Comparison of ENCODE assay signal across 27 mouse cellular contexts in the genomic region with DNA sequence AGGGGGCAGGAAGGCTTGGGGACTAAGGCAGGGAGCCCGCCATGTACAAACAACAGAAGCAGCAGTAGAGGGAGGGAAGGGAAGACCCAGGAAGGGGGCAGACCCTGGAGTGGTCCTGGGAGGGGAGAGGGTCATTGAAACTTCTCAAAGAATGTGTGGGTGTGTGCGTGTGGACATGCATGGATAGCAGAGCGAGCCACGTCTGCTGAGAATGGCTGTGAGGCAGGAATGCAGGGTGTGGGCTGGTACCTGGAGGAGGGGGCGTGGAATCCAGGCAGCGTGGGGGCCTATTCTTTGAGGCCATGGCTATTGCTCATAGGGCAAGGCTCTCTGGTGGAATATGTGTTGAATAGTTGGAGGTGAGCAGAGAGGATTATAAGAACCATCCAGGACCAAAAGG. TPM values are rescaled to one million over a fixed set of nuclear protein-coding genes. Genes with fewer than 3 reads are reported as not detected.
DNase-seq lines count a peak whose midpoint lies in the region; ATAC-seq and TF ChIP-seq lines count a peak whose summit lies in the region.
"Had no signal": no experiment of that assay in that cellular context is flagged by ENCODE, and none has a peak within 500 bp of the region (broad histone marks: within the 10 kb centered on the region; RNA-seq: fewer than 3 reads in every experiment).

No protein-coding gene starts in this region.

- no peak for DNase-seq in intestine, embryonic 14.5 days (ENCODE audit: low spot score)
- DNase-seq in kidney, postnatal 0 days (ENCODE audit: low spot score): peak; percentile 85
- DNase-seq in kidney, adult 8-10 months: no peak
- DNase-seq in lung, postnatal 0 days (ENCODE audit: low spot score): peak; percentile 41
- DNase-seq in lung, postnatal 36 days: no peak
- peak; percentile 89 for DNase-seq in R1 (ENCODE audit: low read depth, low spot score)
- DNase-seq in thymus, adult 2 months: no peak
- DNase-seq: adrenal gland, postnatal 14 days; cerebellum, adult 8-10 months; cerebellum, postnatal 36 days; gastrocnemius, postnatal 36 days; heart, adult 2 months; left cerebral cortex, postnatal 4 days; lung, postnatal 4 days; retina, postnatal 1 day; right cerebral cortex, postnatal 25 days; thymus, postnatal 36 days had no signal

- WGBS in intestine, embryonic 14.5 days: 46% methylated on average over 6 of the region's 6 CpGs
- WGBS in intestine, postnatal 0 days: 60% methylated on average over 6 of the region's 6 CpGs
- WGBS in kidney, postnatal 0 days: 23% methylated on average over 6 of the region's 6 CpGs
- 42% methylated on average over 6 of the region's 6 CpGs for WGBS in lung, postnatal 0 days
- 88% methylated on average over 6 of the region's 6 CpGs for WGBS in thymus, adult 2 months

- H3K9me3 ChIP-seq in intestine, embryonic 14.5 days (ENCODE audit: control insufficient read depth, low read length): no peaks in the 10 kb centered on the region
- no peaks in the 10 kb centered on the region for H3K9me3 ChIP-seq in intestine, postnatal 0 days (ENCODE audit: control insufficient read depth)
- no peaks in the 10 kb centered on the region for H3K9me3 ChIP-seq in kidney, postnatal 0 days (replicated peaks; ENCODE audit: low read length)
- H3K9me3 ChIP-seq in lung, postnatal 0 days (ENCODE audit: low read length): no peaks in the 10 kb centered on the region
- H3K9me3 ChIP-seq: forebrain, embryonic 13.5 days; heart, embryonic 15.5 days; limb, embryonic 15.5 days; neural tube, embryonic 13.5 days had no signal

- no peak overlapping the region for H3K9ac ChIP-seq in intestine, embryonic 14.5 days (ENCODE audit: low read length)
- no peak overlapping the region for H3K9ac ChIP-seq in intestine, postnatal 0 days (ENCODE audit: low read depth, low read length)
- no peak overlapping the region for H3K9ac ChIP-seq in kidney, postnatal 0 days (ENCODE audit: low read depth, low read length)
- H3K9ac ChIP-seq in lung, postnatal 0 days (replicated peaks; ENCODE audit: low read depth): no peak overlapping the region
- H3K9ac ChIP-seq: forebrain, embryonic 13.5 days; heart, embryonic 15.5 days; limb, embryonic 15.5 days; liver, embryonic 14.5 days; neural tube, embryonic 13.5 days had no signal

- TF ChIP-seq EP300 in lung, postnatal 0 days (IDR thresholded peaks at IDR 0.05): no peak

- no peak overlapping the region for H3K4me3 ChIP-seq in intestine, embryonic 14.5 days (ENCODE audit: low read depth, low read length)
- H3K4me3 ChIP-seq in intestine, postnatal 0 days (ENCODE audit: low read depth, low read length): no peak overlapping the region
- no peak overlapping the region for H3K4me3 ChIP-seq in kidney, postnatal 0 days (replicated peaks; ENCODE audit: low read depth, low read length)
- no peak overlapping the region for H3K4me3 ChIP-seq in lung, postnatal 0 days (ENCODE audit: low read depth, low read length)
- H3K4me3 ChIP-seq in thymus, adult 2 months (ENCODE audit: control insufficient read depth, insufficient read depth, low read length): no peak overlapping the region
- H3K4me3 ChIP-seq: forebrain, embryonic 13.5 days; heart, adult 2 months; heart, embryonic 15.5 days; limb, embryonic 15.5 days; myocyte; neural tube, embryonic 13.5 days had no signal

- no peaks in the 10 kb centered on the region for H3K27me3 ChIP-seq in intestine, embryonic 14.5 days (replicated peaks; ENCODE audit: control insufficient read depth, insufficient read depth, low read length)
- H3K27me3 ChIP-seq in intestine, postnatal 0 days (replicated peaks; ENCODE audit: control insufficient read depth, insufficient read depth, low read length): no peaks in the 10 kb centered on the region
- no peaks in the 10 kb centered on the region for H3K27me3 ChIP-seq in kidney, postnatal 0 days (ENCODE audit: insufficient read depth, low read length)
- no peaks in the 10 kb centered on the region for H3K27me3 ChIP-seq in lung, postnatal 0 days (replicated peaks; ENCODE audit: insufficient read depth, low read length)
- no peaks in the 10 kb centered on the region for H3K27me3 ChIP-seq in thymus, adult 2 months (ENCODE audit: control insufficient read depth, insufficient read depth, low read length)
- H3K27me3 ChIP-seq: forebrain, embryonic 13.5 days; heart, embryonic 15.5 days; limb, embryonic 15.5 days; neural tube, embryonic 13.5 days had no signal

- peaks cover 6% of the 10 kb centered on the region; the same call in 1 of the 2 replicates for H3K36me3 ChIP-seq in intestine, embryonic 14.5 days (ENCODE audit: control insufficient read depth, insufficient read depth, low read length)
- peaks cover 66% of the 10 kb centered on the region for H3K36me3 ChIP-seq in intestine, postnatal 0 days (ENCODE audit: control insufficient read depth, insufficient read depth)
- peaks cover 15% of the 10 kb centered on the region; the same call in 1 of the 2 replicates for H3K36me3 ChIP-seq in kidney, postnatal 0 days (ENCODE audit: insufficient read depth, low read length)
- H3K36me3 ChIP-seq in lung, postnatal 0 days (ENCODE audit: insufficient read depth, low read length): 0 out of 2 replicates have a peak, but pooled peaks cover 4% of the 10 kb centered on the region
- peaks cover 5% of the 10 kb centered on the region for H3K36me3 ChIP-seq in thymus, adult 2 months (ENCODE audit: control insufficient read depth, insufficient read depth, low read length)

- no peak overlapping the region for H3K27ac ChIP-seq in intestine, embryonic 14.5 days (ENCODE audit: low read depth)
- no peak overlapping the region for H3K27ac ChIP-seq in intestine, postnatal 0 days (ENCODE audit: low read depth, low read length)
- H3K27ac ChIP-seq in kidney, postnatal 0 days: peak overlapping the region; percentile 58
- H3K27ac ChIP-seq in lung, postnatal 0 days (ENCODE audit: low read length): no peak overlapping the region
- H3K27ac ChIP-seq in thymus, adult 2 months (ENCODE audit: control insufficient read depth, insufficient read depth, low read length): no peak overlapping the region
- H3K27ac ChIP-seq: forebrain, embryonic 13.5 days; heart, adult 2 months; heart, embryonic 15.5 days; limb, embryonic 15.5 days; liver, embryonic 14.5 days; neural tube, embryonic 13.5 days had no signal

- 0 out of 2 replicates have a peak, but pooled peaks have one; percentile 18 for ATAC-seq in intestine, embryonic 14.5 days (replicated peaks; ENCODE audit: low FRiP score, low TSS enrichment, low read depth)
- no peak for ATAC-seq in intestine, postnatal 0 days
- peak; percentile 78 for ATAC-seq in kidney, postnatal 0 days (replicated peaks; ENCODE audit: low FRiP score, low read depth)
- ATAC-seq in lung, postnatal 0 days: peak; percentile 27; the same call in 1 of the 2 replicates
- ATAC-seq: CD4-positive, CD25-positive, alpha-beta regulatory T cell, adult 4 months; forebrain, embryonic 13.5 days; hindbrain, embryonic 16.5 days; midbrain, embryonic 16.5 days had no signal

- H3K4me1 ChIP-seq in intestine, embryonic 14.5 days (replicated peaks; ENCODE audit: control insufficient read depth, insufficient read depth, low read length): 0 out of 2 replicates have a peak, but pooled peaks cover 3% of the 10 kb centered on the region
- H3K4me1 ChIP-seq in intestine, postnatal 0 days (replicated peaks; ENCODE audit: control insufficient read depth, insufficient read depth, low read length): no peaks in the 10 kb centered on the region
- peaks cover 7% of the 10 kb centered on the region; the same call in 1 of the 2 replicates for H3K4me1 ChIP-seq in kidney, postnatal 0 days (replicated peaks; ENCODE audit: insufficient read depth, low read length)
- H3K4me1 ChIP-seq in lung, postnatal 0 days (ENCODE audit: insufficient read depth, low read depth, low read length): no peaks in the 10 kb centered on the region
- H3K4me1 ChIP-seq in thymus, adult 2 months (replicated peaks; ENCODE audit: control insufficient read depth, insufficient read depth, low read length): no peaks in the 10 kb centered on the region
- H3K4me1 ChIP-seq: forebrain, embryonic 13.5 days; heart, embryonic 15.5 days; neural tube, embryonic 13.5 days had no signal

- no peak overlapping the region for H3K4me2 ChIP-seq in intestine, embryonic 14.5 days (ENCODE audit: low read length)
- no peak overlapping the region for H3K4me2 ChIP-seq in intestine, postnatal 0 days (replicated peaks; ENCODE audit: low read depth)
- H3K4me2 ChIP-seq in kidney, postnatal 0 days (ENCODE audit: low read length): no peak overlapping the region
- no peak overlapping the region for H3K4me2 ChIP-seq in lung, postnatal 0 days (replicated peaks; ENCODE audit: low read depth, low read length)
- H3K4me2 ChIP-seq: forebrain, embryonic 13.5 days; heart, embryonic 15.5 days; limb, embryonic 15.5 days; neural tube, embryonic 13.5 days had no signal

- no peak for TF ChIP-seq POLR2A in thymus, adult 2 months (IDR thresholded peaks at IDR 0.05; ENCODE audit: control insufficient read depth, extremely low read depth, insufficient read depth, low read length, poor library complexity)

- no peak for TF ChIP-seq CTCF in intestine, postnatal 0 days (IDR thresholded peaks at IDR 0.05; ENCODE audit: low read depth)
- no peak for TF ChIP-seq CTCF in kidney, postnatal 0 days (IDR thresholded peaks at IDR 0.05; ENCODE audit: low read depth)
- no peak for TF ChIP-seq CTCF in lung, postnatal 0 days (IDR thresholded peaks at IDR 0.05)
- no peak for TF ChIP-seq CTCF in thymus, adult 2 months (IDR thresholded peaks at IDR 0.05; ENCODE audit: borderline replicate concordance, control insufficient read depth, extremely low read depth, insufficient read depth, low read length, poor library complexity)

RNA-seq across cellular contexts. Expression of gene Faap24, which starts 7.9 kb away (rescaled TPM):
- polyA plus RNA-seq in intestine, embryonic 14.5 days (2014; fragmentation: Nextera tagmentation; extraction: Ambion mirVana): 18.1 and 21.3 TPM in 2 replicates
- polyA plus RNA-seq in intestine, postnatal 0 days (2015; fragmentation: Nextera tagmentation; extraction: Ambion mirVana): 9.3 and 10.3 TPM in 2 replicates
- 14.3 and 15.4 TPM in 2 replicates for polyA plus RNA-seq in kidney, postnatal 0 days (2015; fragmentation: Nextera tagmentation; extraction: Ambion mirVana)
- 10.5 and 11.1 TPM in 2 replicates for polyA plus RNA-seq in lung, postnatal 0 days (2015; fragmentation: Nextera tagmentation; extraction: Ambion mirVana)
- polyA plus RNA-seq in thymus, adult 2 months (2012; rRNA removed): 8.3 and 8.8 TPM in 2 replicates

RNA-seq across cellular contexts. Expression of gene Cep89, which starts 8.1 kb away (rescaled TPM):
- 42.4 and 45.5 TPM in 2 replicates for polyA plus RNA-seq in intestine, embryonic 14.5 days (2014; fragmentation: Nextera tagmentation; extraction: Ambion mirVana)
- polyA plus RNA-seq in intestine, postnatal 0 days (2015; fragmentation: Nextera tagmentation; extraction: Ambion mirVana): 9.7 and 10.1 TPM in 2 replicates
- polyA plus RNA-seq in kidney, postnatal 0 days (2015; fragmentation: Nextera tagmentation; extraction: Ambion mirVana): 32.2 and 34.1 TPM in 2 replicates
- 10.7 and 14.3 TPM in 2 replicates for polyA plus RNA-seq in lung, postnatal 0 days (2015; fragmentation: Nextera tagmentation; extraction: Ambion mirVana)
- 17.9 and 21.2 TPM in 2 replicates for polyA plus RNA-seq in thymus, adult 2 months (2012; rRNA removed)

RNA-seq across cellular contexts. Expression of gene Rhpn2, which starts 54.7 kb away (rescaled TPM):
- polyA plus RNA-seq in intestine, embryonic 14.5 days (2014; fragmentation: Nextera tagmentation; extraction: Ambion mirVana): 48.6 and 48.7 TPM in 2 replicates
- polyA plus RNA-seq in intestine, postnatal 0 days (2015; fragmentation: Nextera tagmentation; extraction: Ambion mirVana): 63.3 and 75.0 TPM in 2 replicates
- polyA plus RNA-seq in kidney, postnatal 0 days (2015; fragmentation: Nextera tagmentation; extraction: Ambion mirVana): 14.6 and 15.1 TPM in 2 replicates
- polyA plus RNA-seq in lung, postnatal 0 days (2015; fragmentation: Nextera tagmentation; extraction: Ambion mirVana): 4.6 and 5.5 TPM in 2 replicates
- polyA plus RNA-seq in thymus, adult 2 months (2012; rRNA removed): 0.71 and 1.3 TPM in 2 replicates

RNA-seq across cellular contexts. Expression of gene Slc7a9, which starts 59.9 kb away (rescaled TPM):
- 9.0 and 11.6 TPM in 2 replicates for polyA plus RNA-seq in intestine, embryonic 14.5 days (2014; fragmentation: Nextera tagmentation; extraction: Ambion mirVana)
- 225 and 259 TPM in 2 replicates for polyA plus RNA-seq in intestine, postnatal 0 days (2015; fragmentation: Nextera tagmentation; extraction: Ambion mirVana)
- polyA plus RNA-seq in kidney, postnatal 0 days (2015; fragmentation: Nextera tagmentation; extraction: Ambion mirVana): 31.8 and 35.1 TPM in 2 replicates
- 0.10 and 0.16 TPM in 2 replicates for polyA plus RNA-seq in lung, postnatal 0 days (2015; fragmentation: Nextera tagmentation; extraction: Ambion mirVana)
- polyA plus RNA-seq in thymus, adult 2 months (2012; rRNA removed): 0.19 and 0.27 TPM in 2 replicates
- polyA plus RNA-seq: CD4-positive, CD25-positive, alpha-beta regulatory T cell, adult 4 months; heart, adult 2 months; midbrain, embryonic 16.5 days; myocyte; neural tube, embryonic 13.5 days had no signal

Comparison
In these comparisons a context has a peak if more than half of its experiments do, and no peak if none do; other contexts are left out.
1. DNase-seq: peak in kidney, postnatal 0 days (single experiment), lung, postnatal 0 days (single experiment) and R1 (single experiment); none in intestine, embryonic 14.5 days (single experiment), kidney, adult 8-10 months (0 of 2), lung, postnatal 36 days (single experiment) and thymus, adult 2 months (single experiment).